Mouse (Mus musculus) cerebellum, adult 2 months (tissue): ENCODE data around the gene D7Ertd443e. TPM values are rescaled to one million over a fixed set of nuclear protein-coding genes. Genes with fewer than 3 reads are reported as not detected.

Experiments
- DNase-seq, 2 experiments: peaks; one replicate each; pipeline ENCODE4 v3.0.0; 2021
- H3K27ac ChIP-seq: fragments of 200-500 bp; 2 replicates; pipeline ENCODE4 v1.5.1; 2012; ENCODE audit warnings: low read length, control low read depth, inconsistent platforms; ENCODE audit not compliant: insufficient read depth
- H3K27me3 ChIP-seq: fragments of 200-500 bp; 2 replicates; pipeline ENCODE4 v1.6.1; 2012; ENCODE audit warnings: inconsistent platforms, mild to moderate bottlenecking, low read length, moderate library complexity; ENCODE audit not compliant: control insufficient read depth, insufficient read depth
- H3K4me1 ChIP-seq: fragments of 200-500 bp; 2 replicates; pipeline ENCODE4 v1.6.1; 2011; ENCODE audit warnings: low read length; ENCODE audit not compliant: control insufficient read depth, insufficient read depth
- H3K4me3 ChIP-seq: fragments of 200-500 bp; replicated peaks from 2 replicates; pipeline ENCODE3; 2011; ENCODE audit warnings: mild to moderate bottlenecking, low read depth, low read length, control low read depth; ENCODE audit not compliant: insufficient read depth
- CTCF ChIP-seq: fragments of 200-500 bp; IDR thresholded peaks from 2 replicates; pipeline ENCODE4 v1.5.1; 2011; ENCODE audit warnings: low read depth, mild to moderate bottlenecking, control low read depth, low read length, moderate library complexity, borderline replicate concordance; ENCODE audit not compliant: insufficient read depth
- POLR2A ChIP-seq: fragments of 200-500 bp; IDR thresholded peaks from 2 replicates; pipeline ENCODE4 v1.6.1; 2011; ENCODE audit warnings: low read length, control low read depth, borderline replicate concordance; ENCODE audit not compliant: insufficient read depth
- WGBS: fragments of 180-500 bp; shearing (Covaris S2); methylation state at CpG from one replicate; pipeline ENCODE4 v1.1.7; 2018; 5-methylcytosine and 5-hydroxymethylcytosine counted together
- polyA plus RNA-seq: library from polyadenylated mRNA; depleted of rRNA; stranded (reverse); fragments of >200 nt; gene quantifications from 2 replicates; pipeline ENCODE4 v1.2.3, GENCODE M21; 2012

The D7Ertd443e gene
- polyA plus RNA-seq, 1 experiment: 7.4 TPM

- no peaks in the 10 kb centered on the region for H3K4me1 ChIP-seq
- no peak within 1 kb of the TSS for H3K4me3 ChIP-seq
- no peak for DNase-seq
- WGBS: 83% methylated on average over 14 of the region's 14 CpGs
- TF ChIP-seq CTCF (no peak), POLR2A (no peak)
- H3K27me3 ChIP-seq: no peaks in the 10 kb centered on the region
- 0 out of 2 replicates have a peak within 1 kb of the TSS, but pooled peaks have one; percentile 30 for H3K27ac ChIP-seq
Observed at GRCm38 (mm10) chr7:134231378-134232346, 153.8 kb downstream of the D7Ertd443e start, which contains the start of gene Adam12. Gene Adam12 (minus strand): TSS chr7:134232146.

DNA sequence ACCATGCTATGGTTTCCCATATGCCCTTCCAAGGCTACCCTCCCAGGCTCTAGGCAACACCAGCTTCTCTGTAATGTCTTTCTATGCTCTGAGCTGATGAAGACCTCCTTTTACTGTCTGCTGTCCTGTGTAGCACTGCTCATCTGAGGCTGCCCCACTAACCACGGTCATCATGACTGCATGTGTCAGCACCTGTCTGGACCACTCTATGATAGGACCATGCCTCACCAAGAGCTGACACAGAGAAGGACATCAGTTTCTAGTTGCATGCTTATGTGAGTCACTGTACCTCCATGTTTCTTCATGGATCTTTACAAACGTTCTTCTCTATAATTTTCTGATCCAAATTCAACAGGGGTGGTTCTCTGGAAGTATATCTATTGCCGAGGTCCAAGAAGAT lies 154.8 kb downstream of the D7Ertd443e start:
- H3K4me1 ChIP-seq: no peaks in the 10 kb centered on the region
- no peak for TF ChIP-seq POLR2A
- TF ChIP-seq CTCF: no peak
- no peak overlapping the region for H3K4me3 ChIP-seq
- DNase-seq: no peak
- 97% methylated on average over 3 of the region's 3 CpGs for WGBS
- no peak overlapping the region for H3K27ac ChIP-seq
- H3K27me3 ChIP-seq: no peaks in the 10 kb centered on the region; the same call in 1 of the 2 replicates

DNA sequence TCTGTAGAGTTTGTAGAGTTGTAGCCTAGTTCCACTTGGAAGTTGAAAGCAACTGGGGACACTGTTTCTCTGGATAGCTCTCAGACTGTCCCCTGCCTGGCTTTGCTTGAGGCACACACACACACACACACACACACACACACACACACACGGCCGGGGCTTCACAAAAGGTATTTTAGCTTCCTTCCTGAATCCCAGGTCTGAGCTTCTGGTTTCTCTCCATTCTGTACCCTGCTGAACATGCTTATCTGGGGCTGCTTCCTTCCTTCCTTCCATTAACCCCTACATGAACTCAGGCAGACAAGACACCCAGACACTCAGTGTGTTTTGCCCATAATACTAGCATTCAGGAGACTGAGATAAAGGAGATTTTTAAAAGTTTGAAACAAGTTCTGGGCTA lies 155.6 kb downstream of the D7Ertd443e start:
- Histone ChIP-seq H3K27ac (no peak overlapping the region), H3K27me3 (no peaks in the 10 kb centered on the region; the same call in 1 of the 2 replicates), H3K4me3 (no peak overlapping the region), H3K4me1 (no peaks in the 10 kb centered on the region)
- 98% methylated on average over 2 of the region's 2 CpGs for WGBS
- no peak for DNase-seq
- no peak for TF ChIP-seq POLR2A
- no peak for TF ChIP-seq CTCF

- no peak for TF ChIP-seq POLR2A
- no peak for TF ChIP-seq CTCF
- 48% methylated on average over 13 of the region's 13 CpGs for WGBS
- no peak overlapping the region for H3K27ac ChIP-seq
Observed at GRCm38 (mm10) chr7:134227773-134228455, 157.5 kb downstream of the D7Ertd443e start.

DNA sequence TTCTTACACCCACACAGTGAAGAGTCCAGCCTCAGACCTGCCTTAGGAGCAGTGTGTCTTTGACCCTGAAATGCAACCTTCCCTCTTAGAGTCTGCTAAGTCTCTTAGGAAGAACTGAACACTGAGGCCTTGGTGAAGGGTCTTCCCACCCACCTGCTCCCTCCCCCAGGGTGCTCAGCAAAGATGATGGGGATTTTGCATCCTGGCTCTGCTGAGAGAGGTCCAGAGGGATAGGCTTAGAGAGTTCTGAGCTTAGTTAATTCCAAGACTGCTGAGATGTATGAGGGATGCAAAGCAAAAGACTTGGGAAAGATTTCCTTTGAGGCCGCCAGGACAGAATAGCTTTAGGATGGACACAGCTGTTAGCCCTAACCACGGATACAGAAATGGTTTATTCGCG lies 158.4 kb downstream of the D7Ertd443e start:
- no peaks in the 10 kb centered on the region for H3K4me1 ChIP-seq
- TF ChIP-seq POLR2A: no peak
- no peak for TF ChIP-seq CTCF
- H3K27ac ChIP-seq: no peak overlapping the region
- H3K4me3 ChIP-seq: no peak overlapping the region
- no peaks in the 10 kb centered on the region; the same call in 1 of the 2 replicates for H3K27me3 ChIP-seq
- DNase-seq: no peak
- WGBS: 90% methylated on average over 4 of the region's 4 CpGs

More at GRCm38 (mm10) chr7:134227773-134228455, 157.5 kb downstream of the D7Ertd443e start:
- peak in 1 of 2 experiments; percentile 5 for DNase-seq
- Histone ChIP-seq H3K4me1 (no peaks in the 10 kb centered on the region), H3K4me3 (no peak overlapping the region), H3K27me3 (no peaks in the 10 kb centered on the region; the same call in 1 of the 2 replicates)

DNA sequence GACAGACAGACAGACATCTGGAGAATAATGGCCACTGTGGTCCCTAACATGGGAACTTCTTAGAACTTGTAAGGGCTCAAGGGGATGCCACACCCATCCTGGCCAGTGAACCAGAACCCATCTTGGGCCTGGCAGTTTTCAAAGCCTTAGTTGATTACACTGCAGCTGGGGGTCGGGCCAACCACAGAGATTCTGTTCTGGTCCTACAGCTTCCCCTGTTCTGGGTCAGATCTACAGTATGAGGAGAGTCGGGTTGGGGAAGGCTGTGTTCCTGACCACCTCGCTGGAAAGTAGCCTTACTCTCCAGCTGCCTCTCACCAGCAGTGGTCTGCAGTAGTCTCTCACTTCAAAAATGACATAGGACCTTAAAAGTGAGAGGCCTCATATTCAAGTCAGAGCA lies 159.2 kb downstream of the D7Ertd443e start:
- no peak for DNase-seq
- Histone ChIP-seq H3K4me3 (no peak overlapping the region), H3K27me3 (no peaks in the 10 kb centered on the region; the same call in 1 of the 2 replicates), H3K4me1 (no peaks in the 10 kb centered on the region), H3K27ac (no peak overlapping the region)
- WGBS: 86% methylated on average over 3 of the region's 3 CpGs
- no peak for TF ChIP-seq POLR2A
- no peak for TF ChIP-seq CTCF

DNA sequence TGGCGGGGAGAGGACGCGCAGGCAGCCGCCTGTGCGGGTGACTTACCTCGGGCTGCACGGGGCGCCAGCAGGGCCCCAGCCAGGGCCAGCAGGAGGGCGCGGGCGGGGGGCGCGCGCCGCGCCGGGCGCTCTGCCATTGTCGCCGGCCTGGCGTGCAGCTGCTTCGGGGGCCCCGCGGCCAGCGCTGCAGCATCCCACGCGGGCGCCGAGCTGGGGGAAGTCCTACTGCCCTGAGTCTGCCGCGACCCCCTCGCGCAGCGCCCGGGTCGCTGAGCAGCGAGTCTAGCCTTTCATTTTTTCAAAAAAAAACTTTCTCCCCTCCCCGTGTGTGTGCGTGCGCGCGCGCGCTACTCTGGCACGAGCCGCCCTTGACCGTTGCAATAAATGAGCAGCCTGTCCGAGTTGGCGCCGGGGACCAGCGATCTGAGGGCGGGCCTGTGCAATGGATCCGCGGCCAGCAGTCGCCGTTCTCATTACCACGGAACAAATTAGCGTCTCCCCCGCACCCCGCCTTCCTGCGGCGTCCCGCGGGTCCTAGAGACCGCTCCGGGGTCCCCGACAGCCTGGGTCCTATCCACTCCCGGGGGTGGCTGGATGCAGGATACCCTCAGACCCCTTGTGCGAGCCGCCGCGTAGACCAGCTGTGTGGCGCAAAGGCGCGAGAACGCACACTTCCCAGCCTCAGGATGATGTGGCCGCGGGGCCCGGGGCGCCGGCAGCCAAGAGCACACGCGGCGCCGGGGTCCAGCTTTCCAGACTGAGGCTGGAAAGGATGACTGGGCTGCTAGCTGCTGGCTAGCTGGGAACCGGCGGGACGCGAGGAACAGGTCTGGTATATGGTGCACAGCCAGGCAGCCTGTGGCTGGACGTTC lies 160.5 kb downstream of the D7Ertd443e start:
- TF ChIP-seq POLR2A (no peak), CTCF (no peak)
- DNase-seq: peak; percentile 37 to 38
- H3K27ac ChIP-seq: no peak overlapping the region
- H3K4me3 ChIP-seq: peak overlapping the region; percentile 32
- H3K4me1 ChIP-seq: no peaks in the 10 kb centered on the region
- no peaks in the 10 kb centered on the region; the same call in 1 of the 2 replicates for H3K27me3 ChIP-seq
- WGBS: 1% methylated on average over 87 of the region's 90 CpGs
